Mouse (Mus musculus) gastrocnemius, postnatal 10 days (tissue): ENCODE results near the gene Gm4744. TPM values are rescaled to one million over a fixed set of nuclear protein-coding genes. Genes with fewer than 3 reads are reported as not detected.
"Not testable (repeated sequence)": the region's sequence is repeated elsewhere in the genome, so short reads cannot be mapped to it uniquely, and the experiment has no call there.

Source experiments
- DNase-seq: peaks from one replicate; pipeline ENCODE4 v3.0.0; 2021; ENCODE audit warnings: mixed read lengths
- long read RNA-seq, 2 experiments: library from polyadenylated mRNA; stranded (forward); transcript quantifications; one replicate each; pipeline ENCODE4 v2.0.0; 2021
- total RNA-seq, 2 experiments: library from RNA; stranded (reverse); gene quantifications; 2 replicates each; pipeline ENCODE4 v1.2.3; 2021

Gm4744 gene
- not detected for total RNA-seq
- long read RNA-seq, experiment 1 = 0 reads
- long read RNA-seq, experiment 2 = 0 reads

DNA sequence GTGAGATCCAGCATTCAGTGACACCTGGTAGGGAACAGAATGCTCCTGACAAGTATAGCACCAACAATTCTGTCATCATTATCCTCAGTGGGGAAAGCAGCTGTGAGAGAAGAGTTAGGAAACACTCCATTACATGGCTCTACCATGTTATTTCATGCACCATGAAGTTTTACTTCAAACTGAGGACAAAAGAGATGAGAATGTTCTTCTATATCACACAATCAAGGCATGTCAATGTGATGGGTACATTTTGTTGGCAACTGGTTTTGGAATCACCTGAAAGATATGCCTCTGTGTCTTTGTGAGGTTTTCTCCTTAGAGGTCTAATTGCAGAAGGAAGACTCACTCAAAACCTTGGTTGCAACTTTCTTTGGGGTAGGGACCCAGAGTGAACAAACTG, at the start of gene Gm4744:
Gene Gm4744 (minus strand): TSS at position 101 of the 400 bp plus-strand sequence.
- no peak for DNase-seq

DNA sequence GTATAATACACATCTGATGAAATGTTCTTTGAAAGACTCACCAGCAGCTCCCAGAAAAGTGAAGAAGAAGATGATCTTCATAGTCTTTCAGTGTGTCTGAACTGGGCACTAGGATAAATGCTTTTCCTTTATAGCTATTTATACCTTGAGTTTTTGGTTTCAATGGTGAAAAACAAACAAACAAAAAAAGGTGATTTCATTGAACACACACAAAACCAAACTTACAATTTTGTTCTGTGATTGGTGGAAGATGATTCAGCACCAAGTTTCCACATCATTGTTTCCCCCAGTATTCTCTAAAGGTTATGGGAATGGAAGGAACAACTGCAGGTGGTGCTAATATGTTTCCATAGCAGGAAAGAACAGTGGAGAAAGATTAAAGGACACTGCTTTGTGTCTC, 47.7 kb upstream of the Gm4744 start, which contains the start of gene Gm2663:
Gene Gm2663 (minus strand): TSS at position 101 of the 400 bp plus-strand sequence.
- DNase-seq = not testable (repeated sequence)

DNA sequence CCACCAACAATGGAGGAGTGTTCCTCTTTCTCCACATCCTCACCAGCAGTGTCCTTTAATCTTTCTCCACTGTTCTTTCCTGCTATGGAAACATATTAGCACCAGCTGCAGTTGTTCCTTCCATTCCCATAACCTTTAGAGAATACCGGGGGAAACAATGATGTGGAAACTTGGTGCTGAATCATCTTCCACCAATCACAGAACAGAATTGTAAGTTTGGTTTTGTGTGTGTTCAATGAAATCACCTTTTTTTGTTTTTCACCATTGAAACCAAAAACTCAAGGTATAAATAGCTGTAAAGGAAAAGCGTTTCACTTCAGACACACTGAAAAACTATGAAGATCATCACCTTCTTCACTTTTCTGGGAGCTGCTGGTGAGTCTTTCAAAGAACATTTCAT, 12.8 kb upstream of the Gm4744 start, which contains the start of gene 1810009J06Rik:
Gene 1810009J06Rik (plus strand): TSS at position 301 of the 400 bp plus-strand sequence.
- DNase-seq = not testable (repeated sequence)

DNA sequence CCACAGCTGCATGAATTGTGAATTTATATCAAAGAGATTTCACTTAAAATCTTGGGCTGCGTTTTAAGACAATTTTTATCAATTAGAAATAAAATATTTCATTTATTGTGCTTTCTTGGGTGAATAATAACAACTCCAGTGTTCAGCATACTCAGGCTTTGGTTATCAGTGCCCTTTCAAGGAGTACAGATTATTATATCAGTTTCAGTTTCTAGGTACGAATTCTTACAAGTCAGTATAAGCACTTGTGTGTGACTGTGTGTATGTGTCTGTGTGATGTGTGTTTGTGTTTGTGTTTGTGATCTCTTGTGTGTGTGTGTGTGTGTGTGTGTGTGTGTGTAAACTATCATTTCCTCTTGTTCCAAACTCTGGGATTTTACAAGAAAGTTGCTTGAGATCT, 2.0 kb upstream of the Gm4744 start:
- no peak for DNase-seq

DNA sequence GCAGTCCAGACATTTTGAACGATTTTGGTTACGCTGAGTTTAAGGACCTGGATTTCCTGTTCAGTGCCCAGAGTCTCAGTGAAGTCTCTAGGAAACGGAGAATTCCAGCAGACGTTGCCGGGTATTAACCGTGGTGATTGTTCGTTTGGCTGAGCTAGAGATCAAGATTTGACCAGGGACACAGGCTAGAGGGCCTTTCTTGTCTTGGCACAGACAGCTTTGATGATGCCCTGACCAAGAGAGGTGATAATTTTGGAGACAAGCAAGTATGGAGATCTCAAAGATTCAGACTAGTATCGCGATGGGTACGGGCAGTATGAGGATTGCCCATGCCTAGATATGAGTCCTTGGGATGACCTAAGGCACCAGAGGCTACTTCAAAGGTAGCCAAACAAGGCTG, 11.2 kb downstream of the Gm4744 start, which contains the start of gene 1700074P13Rik:
Gene 1700074P13Rik (minus strand): TSS at position 101 of the 400 bp plus-strand sequence.
- no peak for DNase-seq

DNA sequence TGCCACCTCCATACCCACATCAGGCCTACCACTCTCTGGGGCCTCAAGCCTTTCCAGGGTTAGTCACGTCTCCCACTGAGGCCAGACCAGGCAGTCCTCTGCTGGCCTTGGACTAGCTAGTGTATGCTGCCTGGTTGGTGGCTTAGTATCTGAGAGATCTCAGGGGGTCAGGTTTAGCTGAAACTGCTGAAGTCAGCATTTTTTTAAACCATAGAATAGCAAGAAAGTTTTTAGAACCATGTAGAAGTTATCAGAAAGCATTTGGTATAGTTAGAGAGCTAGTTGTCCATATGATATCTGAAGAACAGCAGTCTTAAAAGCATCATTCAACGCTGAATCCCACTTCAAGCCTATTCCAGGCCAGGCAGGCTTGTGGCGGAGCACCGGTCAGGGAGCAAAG, 31.7 kb downstream of the Gm4744 start:
- DNase-seq = no peak

DNA sequence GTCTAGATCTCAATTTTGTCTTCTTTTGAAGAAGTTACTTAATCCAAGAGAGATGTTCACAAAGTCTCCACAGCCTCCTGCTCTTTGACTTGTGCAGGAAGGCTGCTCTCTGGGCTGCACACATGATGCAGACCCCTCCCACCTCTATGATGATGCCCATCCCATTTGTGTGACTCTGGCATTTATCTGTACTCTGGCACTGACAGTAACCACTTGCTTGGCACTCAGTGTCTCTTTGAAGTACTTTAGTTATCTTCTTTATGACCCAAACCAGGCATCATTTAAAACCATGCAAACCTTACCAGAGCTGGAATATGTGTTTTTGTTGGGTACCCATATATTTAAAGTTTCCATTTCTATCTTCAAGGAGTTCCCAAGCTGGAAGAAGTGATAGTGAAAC, 51.4 kb downstream of the Gm4744 start, which contains the start of gene Prss58:
Gene Prss58 (minus strand): TSS at position 101 of the 400 bp plus-strand sequence.
- DNase-seq = no peak

Other genes starting within 250 kb of the Gm4744 start
- not detected for gene Moxd2, start 64.4 kb downstream of the Gm4744 start, total RNA-seq
- not detected for gene Prss58, start 51.5 kb downstream of the Gm4744 start, total RNA-seq
- not detected for gene 1700074P13Rik, start 11.3 kb downstream of the Gm4744 start, total RNA-seq
- gene 1810009J06Rik, start 12.9 kb upstream of the Gm4744 start, total RNA-seq = not detected
- gene Gm2663, start 47.6 kb upstream of the Gm4744 start, total RNA-seq = not detected
- gene 2210010C04Rik, start 83.6 kb upstream of the Gm4744 start, total RNA-seq = not detected